Mouse (Mus musculus) left cerebral cortex, postnatal 25 days (tissue): ENCODE data around the gene 6430548M08Rik. TPM values are rescaled to one million over a fixed set of nuclear protein-coding genes. Genes with fewer than 3 reads are reported as not detected.

Source experiments
- DNase-seq, 2 experiments: peaks; one replicate each; pipeline ENCODE4 v3.0.0; 2022; ENCODE audit warnings: low spot score in 2 of 2, mixed read lengths in 1 of 2
- intact Hi-C: fragments of 180-260 bp; cut with DNase I; formaldehyde crosslinking; loops from one replicate; pipeline ENCODE4 v1.15.1; 2025
- total RNA-seq, 2 experiments: library from RNA; stranded (reverse); gene quantifications; 2 replicates each; pipeline ENCODE4 v1.2.3; 2021

6430548M08Rik gene
- total RNA-seq, 2 experiments from 2014 or later, result 221 to 232 TPM

DNA sequence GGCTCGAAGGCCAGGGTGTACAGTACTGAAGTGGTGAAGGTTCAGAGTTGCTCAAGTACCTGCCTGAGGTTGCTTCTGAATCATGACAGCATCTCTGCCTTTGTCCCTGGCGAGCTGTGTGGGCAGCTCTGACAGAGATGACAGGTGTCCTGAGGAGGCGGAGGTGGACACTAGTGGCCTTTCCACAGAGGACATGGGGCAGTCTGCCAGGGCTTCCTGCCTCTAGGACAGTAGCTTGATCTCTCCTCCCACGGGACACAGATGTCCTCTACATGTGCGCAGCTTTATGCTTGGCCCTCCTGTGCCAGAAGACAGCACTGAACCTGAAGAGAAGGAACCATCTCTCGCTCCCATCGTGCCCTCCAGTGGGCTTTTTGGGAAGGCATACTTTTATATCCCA is 19.2 kb downstream of the 6430548M08Rik start:
- no peak for DNase-seq
- intact Hi-C loops, result no loop called here

DNA sequence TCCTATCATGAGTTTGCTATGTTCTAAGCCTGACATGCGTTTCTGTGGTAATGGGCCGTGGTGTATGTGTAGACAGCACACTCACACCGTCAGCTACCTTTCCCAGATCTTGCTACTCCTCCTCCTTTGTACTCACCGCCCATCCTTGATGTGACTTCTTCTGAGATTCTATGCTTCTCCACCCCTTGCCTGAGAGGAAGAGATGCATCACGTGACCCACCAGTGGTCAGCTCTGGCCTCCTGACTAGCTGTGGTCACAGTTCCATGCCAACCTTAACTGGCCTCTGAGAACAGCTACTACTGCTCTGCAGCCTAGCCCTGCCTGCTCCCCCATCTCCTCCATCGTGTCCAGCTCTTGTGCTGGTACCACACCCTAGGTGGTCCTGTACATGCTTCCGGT is 21.7 kb downstream of the 6430548M08Rik start:
- DNase-seq, result no peak
- intact Hi-C loops, result no loop called here

DNA sequence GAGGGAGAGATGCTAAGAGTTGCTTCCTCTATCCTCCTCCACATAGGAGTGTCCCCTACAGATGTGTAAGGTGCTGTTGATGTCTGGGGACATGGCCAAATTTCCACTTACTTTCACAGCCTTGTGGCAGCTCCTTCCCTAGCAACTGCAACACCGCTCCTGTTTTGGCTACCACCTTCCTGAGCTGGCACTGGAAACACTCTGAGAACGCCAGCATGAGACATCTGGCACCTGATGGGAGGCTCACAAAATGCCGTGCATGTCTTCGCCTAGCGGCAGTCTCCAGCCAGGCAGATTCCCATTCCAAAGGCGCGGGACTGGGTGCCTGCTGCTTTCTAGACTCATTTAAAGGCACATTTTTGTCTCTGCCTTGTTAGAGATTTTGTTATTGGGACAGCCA is 22.7 kb downstream of the 6430548M08Rik start:
- DNase-seq, result peak; percentile 78 to 95
- intact Hi-C loops, result no loop called here

DNA sequence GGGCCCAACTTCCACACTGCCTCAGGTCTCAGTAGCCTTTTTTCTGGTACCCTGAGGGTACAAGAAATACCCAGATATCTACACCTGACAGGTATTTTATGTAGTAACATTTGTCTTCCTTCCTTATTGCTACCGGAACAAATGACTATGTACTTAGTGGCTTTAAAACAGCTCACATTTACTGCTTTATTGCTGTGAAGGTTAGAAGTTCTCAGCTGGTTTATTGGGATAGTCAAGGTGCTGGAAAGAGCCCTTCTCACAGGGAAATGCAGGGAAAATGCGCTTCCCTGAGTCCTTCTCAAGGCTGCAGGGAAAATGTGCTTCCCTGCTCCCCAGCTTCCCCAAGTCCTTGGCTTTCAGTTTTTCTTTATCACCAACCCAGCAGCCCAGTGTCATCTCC is 25.0 kb downstream of the 6430548M08Rik start:
- DNase-seq, result no peak
- intact Hi-C loops, result no loop called here

DNA sequence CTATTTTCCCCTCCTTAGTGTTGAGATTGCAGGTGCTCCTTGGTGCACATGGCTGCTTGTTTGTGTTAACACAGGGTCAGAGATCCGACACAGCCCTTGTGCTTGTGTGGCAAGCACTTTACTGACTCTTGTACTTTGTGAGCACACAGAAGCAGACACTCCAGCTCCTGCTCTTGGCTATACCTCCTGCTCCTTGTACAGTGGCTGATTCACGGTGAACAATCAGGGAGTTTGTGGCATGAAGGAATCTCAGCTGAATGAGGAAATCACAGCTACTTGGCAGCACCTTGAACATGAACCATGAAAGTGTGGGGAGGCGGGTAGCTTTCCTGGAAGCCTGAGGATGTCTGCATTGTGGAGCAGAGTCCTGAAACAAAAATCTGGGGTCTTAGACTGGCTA is 26.8 kb downstream of the 6430548M08Rik start:
- intact Hi-C loops, result no loop called here
- peak in 1 of 2 experiments; percentile 58 for DNase-seq

DNA sequence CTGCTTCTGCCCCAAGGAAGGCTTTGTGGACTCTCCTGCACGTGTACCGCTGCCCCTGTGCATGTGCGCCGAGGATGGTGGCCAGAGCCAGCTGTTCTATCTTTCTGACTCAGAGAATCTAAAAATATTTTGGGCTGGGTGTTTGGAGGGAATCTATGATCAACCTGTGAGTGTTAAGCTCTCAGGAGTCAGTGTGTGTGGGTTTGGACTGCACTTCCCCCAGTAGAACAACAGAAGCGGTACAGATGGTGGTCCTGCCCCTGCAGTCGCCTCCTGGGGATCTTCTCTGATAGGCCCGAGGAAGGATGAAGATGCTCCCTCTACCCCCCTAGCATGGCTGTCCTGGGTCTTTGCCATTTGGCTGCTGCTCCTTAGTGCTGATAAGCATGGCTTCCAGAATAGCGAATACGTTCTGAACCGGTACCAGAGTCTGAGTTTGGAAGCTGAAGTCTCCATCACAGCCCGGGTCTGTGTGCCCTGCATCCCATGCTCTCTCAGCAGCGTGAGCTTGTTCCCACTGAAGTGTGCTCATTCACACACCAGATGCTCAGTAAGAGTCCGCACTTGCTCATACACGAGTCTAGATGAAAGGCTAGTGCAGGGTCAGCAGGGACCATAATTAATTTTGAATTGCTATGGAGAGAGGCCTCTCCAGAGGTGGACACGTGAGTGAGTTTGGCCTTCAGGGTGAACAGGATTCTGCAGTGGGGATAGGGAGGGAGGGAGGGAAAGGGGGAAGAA is 30.1 kb downstream of the 6430548M08Rik start:
- peak in 1 of 2 experiments; percentile 83 for DNase-seq
- intact Hi-C loops, result loop anchor here (2.0 kb wide), 1 partner anchor 25 kb away; no protein-coding TSS in a partner anchor

DNA sequence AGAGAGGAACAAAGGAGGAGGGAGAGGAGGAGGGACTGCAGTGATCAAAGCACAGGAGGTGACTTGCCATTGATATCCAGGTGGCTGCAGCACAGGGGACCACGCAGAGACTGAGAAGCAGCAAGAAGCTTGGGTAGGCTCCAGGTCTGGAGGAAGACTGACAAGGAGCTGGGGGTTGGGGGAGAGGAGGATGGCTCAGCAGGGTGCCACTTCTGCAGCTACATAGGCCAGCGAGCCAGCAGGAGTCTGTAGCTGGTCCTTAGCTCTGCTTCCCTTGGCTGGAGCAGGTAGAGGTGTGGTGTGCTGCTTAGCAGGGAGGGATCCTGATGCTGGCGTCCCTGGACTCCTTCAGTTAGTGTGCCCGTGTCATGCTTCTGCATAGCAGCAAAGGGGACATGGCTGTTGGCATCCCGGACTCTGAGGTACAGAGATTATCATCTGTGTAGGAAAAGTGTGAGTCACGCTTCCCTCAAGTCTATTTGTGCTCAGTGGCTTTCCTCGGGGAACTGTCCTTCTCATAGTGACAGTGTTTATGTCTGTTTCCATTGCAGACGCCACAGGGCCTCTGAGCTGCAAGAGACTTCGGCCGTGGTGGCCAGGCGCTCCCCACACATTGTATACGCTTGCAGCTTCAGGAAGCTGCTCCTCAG is 30.8 kb downstream of the 6430548M08Rik start:
- intact Hi-C loops, result loop anchor here (2.0 kb wide), 1 partner anchor 26 kb away; no protein-coding TSS in a partner anchor
- peak in 1 of 2 experiments; percentile 85 for DNase-seq

DNA sequence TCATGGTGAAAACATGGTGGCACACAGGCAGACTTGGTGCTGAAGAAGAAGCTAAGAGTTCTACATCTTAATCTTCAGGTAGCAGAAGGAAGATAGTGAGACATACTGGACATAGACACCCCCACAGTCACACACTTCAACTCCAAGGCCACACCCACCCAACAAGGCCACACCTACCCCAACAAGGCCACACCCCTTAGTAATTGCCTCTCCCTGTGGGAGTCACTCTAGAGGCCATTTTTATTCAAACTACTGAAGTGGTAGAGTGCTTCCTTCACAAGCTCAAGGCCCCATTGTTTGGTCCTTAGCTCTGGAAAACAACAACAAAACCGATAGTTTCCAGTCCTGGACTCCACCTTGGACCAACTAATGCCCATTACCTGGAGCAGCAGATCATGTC is 32.1 kb downstream of the 6430548M08Rik start:
- DNase-seq, result no peak
- intact Hi-C loops, result no loop called here

DNA sequence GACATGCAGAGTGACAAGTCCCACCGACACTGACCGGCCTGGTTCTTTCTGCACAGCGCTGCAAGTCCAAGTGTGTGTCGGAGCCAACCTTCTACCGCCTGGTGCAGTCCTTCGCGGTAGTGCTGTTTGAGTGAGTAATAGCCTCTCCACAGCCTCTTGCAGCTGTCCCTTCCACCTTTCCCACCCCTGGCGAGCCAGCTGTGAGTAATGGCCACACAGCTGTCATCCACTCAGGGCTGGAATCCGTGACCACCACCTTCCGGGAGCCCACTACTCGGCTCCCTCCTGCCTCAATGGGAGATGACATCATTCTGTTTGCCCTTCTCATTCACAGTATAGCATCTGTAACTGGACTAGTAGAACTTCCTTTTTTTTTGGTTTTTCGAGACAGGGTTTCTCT is 36.1 kb downstream of the 6430548M08Rik start:
- intact Hi-C loops, result no loop called here
- DNase-seq, result no peak

DNA sequence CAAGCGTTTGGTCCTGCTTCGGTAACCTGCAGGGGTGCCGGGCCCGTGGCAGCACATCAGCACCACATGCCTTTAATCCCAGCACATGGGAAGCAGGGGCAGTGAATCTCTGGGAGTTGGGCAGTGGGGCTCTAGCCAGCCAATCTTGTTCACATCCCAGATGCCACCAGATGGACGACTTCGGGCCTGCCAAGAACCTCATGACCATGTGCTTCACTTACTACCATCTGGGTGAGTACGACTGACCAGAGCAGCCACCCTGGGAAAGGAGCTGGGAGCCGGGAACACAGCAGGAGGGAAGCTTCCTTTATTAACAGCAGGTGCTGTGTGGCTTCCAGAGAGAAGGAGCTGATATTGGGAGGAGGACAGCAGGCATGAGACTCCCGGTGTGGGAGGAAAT is 37.2 kb downstream of the 6430548M08Rik start:
- DNase-seq, result no peak
- intact Hi-C loops, result no loop called here

DNA sequence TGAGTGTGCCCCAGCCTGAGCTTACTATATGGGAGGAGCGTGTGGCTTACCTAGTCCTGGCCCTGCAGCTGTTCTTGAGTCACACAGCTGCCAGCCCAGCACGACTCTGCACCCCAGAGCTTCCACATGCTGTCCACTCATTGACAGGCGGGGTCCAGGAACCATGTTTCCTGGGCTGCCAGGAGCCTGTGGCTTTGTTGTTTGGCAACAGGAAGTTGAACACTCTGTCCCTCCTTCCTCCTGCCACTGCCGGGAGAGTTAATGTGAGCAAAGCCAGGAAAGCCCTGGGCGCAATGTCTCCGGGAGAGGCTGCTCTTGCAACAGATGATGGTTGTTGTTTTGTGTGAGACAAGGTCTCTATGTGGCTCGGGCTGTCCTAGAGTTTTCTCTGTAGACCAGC is 38.7 kb downstream of the 6430548M08Rik start:
- DNase-seq, result no peak
- intact Hi-C loops, result no loop called here

DNA sequence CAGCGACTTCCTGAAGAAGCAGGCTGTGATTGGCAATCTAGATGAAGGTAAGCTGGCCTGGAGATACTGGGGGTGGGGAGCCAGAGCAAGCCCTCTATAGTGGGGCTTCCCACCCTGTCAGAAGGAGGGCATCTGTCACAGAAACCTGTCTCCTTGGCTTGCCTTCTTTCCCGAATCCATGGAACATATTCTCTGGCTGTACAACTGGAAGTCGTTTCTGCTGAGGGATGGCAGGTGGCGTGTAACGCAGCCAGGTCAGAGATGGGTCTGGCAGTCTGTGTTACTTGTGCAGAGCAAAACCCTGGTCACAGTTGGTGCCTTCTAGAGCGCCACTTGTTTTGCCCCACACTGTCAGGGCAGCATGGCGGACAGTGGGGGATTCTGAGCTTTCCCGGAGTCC is 46.4 kb downstream of the 6430548M08Rik start:
- intact Hi-C loops, result no loop called here
- no peak for DNase-seq

DNA sequence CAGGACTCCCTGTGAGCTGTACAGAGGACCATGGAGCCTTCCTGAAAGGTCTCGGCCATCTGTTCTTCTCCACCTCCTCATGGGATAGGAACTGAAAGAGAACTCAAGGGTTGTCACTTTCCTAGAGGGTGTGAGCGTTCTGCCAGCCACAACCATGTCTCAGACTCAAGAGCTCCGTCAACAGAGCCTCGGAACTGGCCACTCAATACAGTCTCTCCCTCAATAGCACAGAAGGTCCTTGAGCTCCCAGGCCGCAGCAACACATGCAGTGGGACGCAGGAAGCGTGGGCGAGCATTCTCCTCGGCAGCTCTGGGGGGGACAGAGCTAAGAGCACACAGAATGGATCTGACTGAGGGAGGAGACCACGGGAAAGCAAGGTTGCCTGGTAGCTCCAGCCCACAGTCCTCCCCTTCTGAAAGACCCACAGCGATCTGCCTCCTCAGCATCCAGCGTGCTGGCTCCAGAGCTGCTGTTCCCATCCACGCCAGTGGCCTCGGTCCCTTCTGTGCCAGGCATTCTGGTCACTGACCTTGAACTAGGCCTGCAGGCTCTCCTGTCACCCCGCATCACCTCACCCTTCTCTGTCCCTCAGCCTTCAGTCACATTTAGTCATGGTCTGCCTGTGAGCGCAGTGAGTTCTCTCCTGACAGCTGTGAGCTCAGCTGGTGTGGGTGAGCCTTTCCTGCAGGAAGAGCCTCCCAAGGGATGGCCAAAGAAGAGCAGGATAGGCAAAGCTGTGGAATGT is 47.9 kb downstream of the 6430548M08Rik start:
- intact Hi-C loops, result no loop called here
- peak in 1 of 2 experiments; percentile 43 for DNase-seq

DNA sequence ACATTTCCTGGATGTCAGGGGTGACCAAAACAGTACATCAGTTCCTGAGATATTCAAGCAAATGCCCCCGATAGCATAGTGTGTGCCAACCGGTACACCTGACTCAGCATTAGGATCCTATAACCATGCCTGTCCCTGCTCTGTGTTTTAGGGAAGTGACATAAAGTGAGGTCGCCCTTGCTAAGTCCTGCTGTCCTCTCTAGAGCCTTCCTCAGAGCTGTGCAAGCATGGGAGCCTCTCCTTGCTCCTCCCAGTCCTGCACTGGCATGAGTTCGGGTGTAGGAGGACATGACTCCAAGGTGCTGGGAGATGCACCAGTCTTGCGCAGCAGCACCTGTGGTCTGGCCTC is 48.4 kb downstream of the 6430548M08Rik start:
- intact Hi-C loops, result no loop called here
- DNase-seq, result no peak

DNA sequence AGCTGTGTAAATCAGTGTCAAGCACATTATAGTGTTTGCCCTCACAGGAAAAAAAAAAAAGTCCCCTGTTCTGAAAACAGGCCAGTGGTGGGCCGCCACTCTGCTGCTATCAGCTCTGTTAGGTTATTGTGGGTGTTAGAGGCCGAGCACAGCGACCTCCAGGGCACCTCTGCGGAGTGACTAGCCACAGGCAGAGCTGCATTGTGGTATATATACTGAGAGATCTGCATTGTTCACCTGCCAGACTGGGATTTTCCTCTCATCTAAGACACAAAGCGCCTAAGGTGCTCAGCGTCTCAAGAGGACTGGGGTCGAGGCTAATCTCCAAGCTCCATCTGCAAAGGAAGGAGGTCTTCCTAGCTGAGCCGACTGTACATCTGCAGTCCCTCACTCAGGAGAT is 49.4 kb downstream of the 6430548M08Rik start:
- intact Hi-C loops, result no loop called here
- no peak for DNase-seq

DNA sequence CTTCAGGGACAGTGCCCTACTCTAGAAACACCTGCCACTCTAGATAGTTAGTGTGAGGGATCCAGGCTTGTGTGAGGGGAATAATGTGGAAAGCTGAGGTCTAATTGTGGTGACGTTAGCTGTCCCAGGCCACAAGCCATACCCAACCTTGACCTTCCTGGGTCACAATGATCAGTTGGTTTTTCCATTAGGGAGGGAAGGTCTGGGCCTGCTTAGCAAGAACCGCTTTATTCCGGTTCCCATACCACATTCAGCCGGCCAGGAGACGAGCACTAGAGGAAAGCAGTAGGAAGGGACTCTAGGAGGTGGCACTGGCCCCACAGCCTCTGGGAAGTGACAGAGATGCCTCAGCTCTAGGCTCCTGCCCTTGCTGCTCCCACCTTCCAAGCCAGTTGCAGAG is 50.1 kb downstream of the 6430548M08Rik start:
- DNase-seq, result no peak
- intact Hi-C loops, result no loop called here

DNA sequence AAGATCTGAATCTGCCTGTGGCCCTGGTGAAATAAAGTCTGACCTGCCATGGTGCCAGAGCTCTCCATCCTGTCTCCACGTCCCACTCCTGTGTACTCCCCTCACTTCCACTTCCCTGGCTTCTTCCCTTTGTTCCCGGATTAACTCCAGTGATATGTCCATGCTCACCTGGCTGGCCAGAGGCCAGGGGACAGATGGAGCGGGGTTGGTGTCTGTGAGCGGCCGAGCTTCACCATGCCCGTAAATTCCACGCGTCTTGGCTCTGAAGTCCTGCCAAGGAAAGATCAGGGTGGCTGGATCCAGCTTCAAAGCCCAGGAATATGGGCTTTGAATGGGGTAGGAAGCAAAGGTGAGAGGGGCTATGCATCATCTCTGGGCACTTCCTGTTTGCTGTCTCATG is 53.2 kb downstream of the 6430548M08Rik start:
- intact Hi-C loops, result no loop called here
- no peak for DNase-seq

DNA sequence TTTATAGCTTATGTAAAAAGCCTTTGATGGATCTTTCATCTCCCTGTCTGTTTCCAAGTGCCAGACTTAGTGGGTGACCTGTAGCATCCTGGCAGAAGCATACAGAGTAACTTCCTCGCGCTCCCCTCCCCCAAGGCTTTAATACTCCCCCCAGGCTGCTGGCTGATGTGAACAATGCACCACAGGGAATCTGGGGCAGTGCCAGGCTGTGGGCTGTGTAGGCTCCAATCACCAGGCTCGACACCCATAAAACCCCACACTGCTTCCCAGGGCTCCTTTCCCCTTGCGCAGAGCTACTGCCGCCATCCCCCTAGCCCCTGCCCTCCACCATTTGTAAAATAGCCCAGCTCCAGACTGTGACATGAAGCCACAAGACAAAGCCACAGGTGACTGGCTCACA is 53.9 kb downstream of the 6430548M08Rik start:
- intact Hi-C loops, result no loop called here
- peak; percentile 66 to 67 for DNase-seq

DNA sequence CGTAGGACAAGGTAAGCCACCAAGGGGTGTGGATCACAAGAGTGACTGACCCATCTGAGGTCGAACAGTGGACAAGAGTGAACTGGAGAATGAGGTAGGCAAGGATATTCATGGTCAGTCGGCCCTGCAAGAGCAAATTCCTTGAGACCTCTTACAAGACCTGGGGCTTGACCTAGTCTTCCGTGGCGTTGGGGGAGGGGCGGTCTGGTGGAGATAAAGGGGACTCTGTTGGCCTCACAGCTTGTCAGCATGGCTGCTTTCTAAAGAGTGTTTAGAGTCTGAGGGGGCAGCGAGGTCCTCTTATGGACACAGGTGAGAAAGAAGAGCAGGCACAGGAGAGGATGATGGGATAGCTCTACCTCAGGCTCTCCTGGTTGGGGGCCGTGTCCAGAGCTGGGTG is 55.2 kb downstream of the 6430548M08Rik start:
- DNase-seq, result no peak
- intact Hi-C loops, result no loop called here

DNA sequence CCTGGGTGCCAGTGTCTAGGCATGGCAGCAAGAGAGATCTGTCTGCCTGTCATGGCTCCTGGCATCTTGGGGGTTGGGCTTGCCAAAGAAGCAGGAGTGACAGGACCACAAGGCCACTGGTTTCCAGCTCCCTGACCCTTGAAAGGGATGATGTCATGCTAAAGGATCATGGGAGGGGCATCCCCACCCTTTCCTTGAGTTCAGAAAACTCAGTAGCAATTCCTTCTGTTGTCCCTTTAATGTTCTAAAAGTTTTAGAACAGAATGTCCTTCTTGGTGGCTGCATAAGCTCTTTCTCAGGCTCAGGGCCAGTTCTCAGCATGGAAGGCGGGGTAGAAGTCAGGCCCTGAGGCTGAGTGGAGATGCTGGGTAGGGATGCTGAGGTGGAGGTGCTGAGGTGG is 59.2 kb downstream of the 6430548M08Rik start:
- DNase-seq, result no peak
- intact Hi-C loops, result no loop called here

DNA sequence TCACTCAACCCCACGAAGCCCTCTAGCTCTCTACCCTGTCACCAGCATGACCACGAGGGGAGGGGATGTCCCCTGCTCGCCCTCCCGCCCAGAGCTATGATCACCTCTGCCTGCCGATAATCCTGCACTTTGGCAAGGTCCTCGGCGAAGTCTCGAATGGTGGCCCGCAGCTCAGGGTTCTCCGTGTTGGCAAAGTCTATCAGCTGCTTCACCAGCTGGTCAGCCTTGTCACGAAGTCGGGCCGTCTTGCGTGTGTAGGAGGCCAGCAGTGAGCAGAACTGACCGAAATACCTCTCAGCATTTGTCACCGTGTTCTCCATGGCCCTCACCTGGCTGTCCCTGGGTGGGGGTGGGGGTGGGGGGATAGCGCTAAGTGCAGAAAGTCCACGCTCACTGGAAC is 60.7 kb downstream of the 6430548M08Rik start:
- DNase-seq, result no peak
- intact Hi-C loops, result loop anchor here (5.0 kb wide), 3 partner anchors 93 to 433 kb away; no protein-coding TSS in a partner anchor
